Mouse (Mus musculus) hindbrain, embryonic 10.5 days (tissue): Measurements from ENCODE around the gene Zfp37. TPM values are rescaled to one million over a fixed set of nuclear protein-coding genes. Genes with fewer than 3 reads are reported as not detected.

Source experiments
- DNase-seq: peaks from one replicate; pipeline ENCODE4 v3.0.0-alpha.2; 2017; ENCODE audit warnings: low spot score
- H3K27ac ChIP-seq: fragments of 300-500 bp; sonication (generic); 2 replicates; pipeline ENCODE4 v1.5.1; 2016; ENCODE audit warnings: mild to moderate bottlenecking, moderate library complexity
- H3K27me3 ChIP-seq: fragments of 300-500 bp; sonication (generic); 2 replicates; pipeline ENCODE4 v1.6.1; 2016; ENCODE audit warnings: mild to moderate bottlenecking; ENCODE audit not compliant: poor library complexity, insufficient read depth, severe bottlenecking
- H3K36me3 ChIP-seq: fragments of 300-500 bp; sonication (generic); 2 replicates; pipeline ENCODE4 v1.6.1; 2016; ENCODE audit warnings: mild to moderate bottlenecking, moderate library complexity
- H3K4me1 ChIP-seq: fragments of 300-500 bp; sonication (generic); replicated peaks from 2 replicates; pipeline ENCODE4 v1.6.1; 2016; ENCODE audit warnings: mild to moderate bottlenecking
- H3K4me3 ChIP-seq: fragments of 300-500 bp; sonication (generic); 2 replicates; pipeline ENCODE4 v1.5.1; 2016; ENCODE audit warnings: mild to moderate bottlenecking, moderate library complexity
- H3K9me3 ChIP-seq: fragments of 300-500 bp; sonication (generic); 2 replicates; pipeline ENCODE4 v1.6.1; 2016; ENCODE audit warnings: mild to moderate bottlenecking, moderate library complexity
- WGBS: fragments of 180-500 bp; shearing (Covaris S2); methylation state at CpG from one replicate; pipeline ENCODE4 v1.1.7; 2016; 5-methylcytosine and 5-hydroxymethylcytosine counted together
- polyA plus RNA-seq: library from polyadenylated mRNA; unstranded; fragments of >200 nt; fragmentation: Nextera tagmentation; extraction: Ambion mirVana; gene quantifications from 2 replicates; pipeline ENCODE4 v1.2.1, GENCODE M21; 2016

Zfp37 gene
- polyA plus RNA-seq, 1 experiment from 2014 or later, result 19.9 TPM

DNA sequence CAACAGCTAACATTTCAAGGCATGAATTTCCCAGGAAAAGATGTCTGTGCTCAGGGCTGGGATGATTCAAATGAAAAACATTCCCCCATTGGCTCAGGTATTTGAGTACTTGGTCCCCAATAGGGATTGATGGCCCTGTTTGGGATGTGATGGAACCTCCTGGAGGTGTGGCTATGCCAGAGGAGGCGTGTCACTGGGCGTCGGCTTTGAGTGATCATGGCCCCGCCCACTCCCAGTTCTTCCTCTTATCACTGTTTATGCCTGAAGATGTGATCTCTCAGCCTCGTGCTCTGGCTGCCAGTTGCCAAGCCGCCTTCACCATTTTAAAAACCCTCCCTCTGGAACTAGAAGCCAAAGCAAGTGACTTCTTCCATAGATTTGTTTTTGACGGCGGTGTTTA is 23.7 kb upstream of the Zfp37 start:
- no peak for DNase-seq
- no peak overlapping the region for H3K4me3 ChIP-seq
- H3K27me3 ChIP-seq, result no peaks in the 10 kb centered on the region

DNA sequence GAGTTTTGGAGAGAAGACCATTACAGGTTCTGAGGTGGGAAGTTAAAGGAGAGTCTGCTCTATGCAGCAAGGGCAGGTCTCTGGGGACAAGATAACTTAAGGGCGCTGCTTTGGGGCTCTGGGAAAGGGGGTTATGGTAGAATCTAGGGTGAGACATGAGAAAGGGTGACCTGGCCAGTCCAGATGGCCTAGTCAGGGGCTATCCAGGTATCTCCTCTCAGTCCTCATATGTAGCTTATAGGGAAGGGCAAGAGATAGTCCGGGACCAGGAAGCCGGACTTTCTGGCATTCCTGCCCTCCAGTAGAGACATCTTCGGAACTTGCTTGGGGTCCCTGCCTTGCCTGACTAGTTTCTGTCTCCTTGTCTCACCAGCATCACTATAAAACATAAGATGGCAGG is 20.9 kb upstream of the Zfp37 start:
- H3K27me3 ChIP-seq, result no peaks in the 10 kb centered on the region
- H3K27ac ChIP-seq, result no peak overlapping the region
- no peaks in the 10 kb centered on the region for H3K36me3 ChIP-seq
- no peaks in the 10 kb centered on the region for H3K9me3 ChIP-seq
- no peak overlapping the region for H3K4me3 ChIP-seq
- no peak for DNase-seq
- 92% methylated on average over 4 of the region's 4 CpGs for WGBS
- peaks cover 3% of the 10 kb centered on the region; the same call in 1 of the 2 replicates for H3K4me1 ChIP-seq

More for the DNA sequence above, 23.7 kb upstream of the Zfp37 start:
- Histone ChIP-seq H3K27ac (no peak overlapping the region), H3K9me3 (no peaks in the 10 kb centered on the region), H3K36me3 (no peaks in the 10 kb centered on the region), H3K4me1 (peaks cover 3% of the 10 kb centered on the region; the same call in 1 of the 2 replicates)
- WGBS, result 69% methylated on average over 8 of the region's 8 CpGs

DNA sequence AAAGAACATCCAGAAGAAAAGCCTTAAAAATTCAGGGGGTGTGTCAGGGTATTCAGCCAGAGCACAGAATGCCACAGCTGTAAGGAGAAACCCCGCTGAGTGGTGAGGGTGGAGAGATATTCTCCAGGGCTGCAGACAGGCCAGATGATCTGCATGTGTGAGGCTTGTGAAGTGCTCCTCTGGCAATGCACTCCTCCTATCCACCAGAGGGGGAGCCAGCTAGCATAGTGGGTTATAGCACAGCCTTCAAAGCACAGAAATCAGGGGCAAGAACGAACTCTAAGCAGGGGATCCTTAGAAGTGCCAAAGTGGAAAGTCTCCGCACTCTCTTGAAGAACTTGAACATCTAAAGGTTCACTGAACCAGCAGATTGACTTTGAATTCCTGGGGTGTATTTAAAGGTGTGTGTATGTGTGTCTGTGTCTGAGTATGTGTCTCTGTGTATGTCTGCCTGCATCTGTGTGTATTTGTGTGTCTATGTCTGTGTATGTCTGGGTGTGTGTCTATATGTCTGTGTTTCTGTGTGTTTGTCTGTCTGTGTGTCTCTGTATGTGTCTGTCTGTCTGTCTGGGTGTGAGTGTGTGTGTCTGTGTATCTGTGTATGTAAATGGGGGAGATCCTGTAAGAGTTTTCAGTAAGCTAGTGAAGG is 20.2 kb upstream of the Zfp37 start:
- 41% methylated on average over 3 of the region's 3 CpGs for WGBS
- Histone ChIP-seq H3K27ac (no peak overlapping the region), H3K36me3 (no peaks in the 10 kb centered on the region), H3K9me3 (no peaks in the 10 kb centered on the region), H3K4me1 (peaks cover 3% of the 10 kb centered on the region; the same call in 1 of the 2 replicates), H3K27me3 (no peaks in the 10 kb centered on the region), H3K4me3 (no peak overlapping the region)
- peak; percentile 47 for DNase-seq

DNA sequence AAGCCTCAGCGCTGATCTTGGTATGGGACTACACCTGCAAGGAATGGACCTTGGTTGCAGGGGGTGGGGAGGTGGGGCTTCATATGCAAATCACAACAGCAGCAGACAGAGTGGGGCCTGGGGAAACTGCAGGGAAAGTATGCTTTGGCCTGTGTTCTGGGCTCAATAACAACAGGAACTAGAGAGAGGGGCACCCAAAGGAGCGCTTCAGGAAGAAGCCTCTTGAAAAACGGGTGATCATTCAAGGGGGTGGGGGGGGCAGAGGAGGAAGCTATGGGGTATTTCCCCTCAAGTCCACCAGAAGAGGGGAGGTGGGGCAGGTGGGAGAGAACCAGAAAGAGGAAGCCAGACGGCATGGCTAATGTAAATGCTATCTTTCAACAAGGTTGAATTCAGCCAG is 17.5 kb upstream of the Zfp37 start:
- no peaks in the 10 kb centered on the region for H3K36me3 ChIP-seq
- WGBS, result 42% methylated on average over 4 of the region's 4 CpGs
- no peaks in the 10 kb centered on the region for H3K9me3 ChIP-seq
- no peaks in the 10 kb centered on the region for H3K27me3 ChIP-seq
- H3K4me1 ChIP-seq, result peaks cover 3% of the 10 kb centered on the region; the same call in 1 of the 2 replicates
- no peak overlapping the region for H3K4me3 ChIP-seq
- H3K27ac ChIP-seq, result no peak overlapping the region
- no peak for DNase-seq

DNA sequence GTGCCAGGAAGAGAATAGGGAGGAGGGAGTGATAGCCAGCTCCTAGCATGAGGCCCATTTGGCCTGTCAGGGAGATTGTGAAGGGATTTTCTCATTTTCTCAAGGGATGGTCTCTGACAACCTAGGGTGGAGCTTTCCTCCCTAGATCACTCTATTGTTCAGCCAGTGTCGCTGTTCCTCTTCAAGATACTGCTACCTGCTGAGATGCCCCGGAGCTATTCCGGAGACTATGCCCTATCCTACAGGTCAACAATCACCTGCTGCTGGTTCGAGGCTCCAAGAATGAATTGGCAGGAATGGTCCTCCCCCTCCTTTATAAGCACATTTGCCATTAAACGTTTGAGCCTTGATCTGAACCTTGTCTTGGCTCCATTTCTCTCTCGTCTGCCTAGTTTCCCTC is 9.7 kb upstream of the Zfp37 start:
- no peaks in the 10 kb centered on the region for H3K9me3 ChIP-seq
- no peaks in the 10 kb centered on the region for H3K4me1 ChIP-seq
- no peak for DNase-seq
- no peak overlapping the region for H3K4me3 ChIP-seq
- no peaks in the 10 kb centered on the region for H3K36me3 ChIP-seq
- no peaks in the 10 kb centered on the region for H3K27me3 ChIP-seq
- no peak overlapping the region for H3K27ac ChIP-seq
- 61% methylated on average over 6 of the region's 6 CpGs for WGBS

DNA sequence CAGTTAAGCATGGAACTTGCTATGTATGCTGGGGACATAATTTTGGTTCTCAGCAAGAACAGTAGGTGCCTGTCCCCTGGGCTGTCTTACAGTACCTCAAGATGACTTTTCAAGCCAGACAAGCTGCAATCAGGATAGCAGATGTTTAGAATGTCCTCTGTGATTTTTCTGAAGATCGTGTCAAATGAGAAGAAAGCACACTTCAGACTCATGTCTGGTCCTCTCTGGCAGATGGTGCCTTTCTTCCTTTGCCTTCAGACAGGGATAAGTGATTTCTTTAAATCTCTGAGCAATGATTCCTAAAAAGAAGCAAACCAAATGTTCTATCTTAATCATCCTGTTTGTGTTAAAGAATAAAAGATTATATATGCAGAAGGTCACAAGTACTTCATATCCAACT is 694 bp downstream of the Zfp37 start:
- Histone ChIP-seq H3K9me3 (no peaks in the 10 kb centered on the region), H3K36me3 (no peaks in the 10 kb centered on the region), H3K27ac (no peak overlapping the region), H3K4me3 (no peak overlapping the region), H3K4me1 (no peaks in the 10 kb centered on the region), H3K27me3 (no peaks in the 10 kb centered on the region)
- no peak for DNase-seq
- WGBS, result 81% methylated on average over 1 of the region's 1 CpGs

DNA sequence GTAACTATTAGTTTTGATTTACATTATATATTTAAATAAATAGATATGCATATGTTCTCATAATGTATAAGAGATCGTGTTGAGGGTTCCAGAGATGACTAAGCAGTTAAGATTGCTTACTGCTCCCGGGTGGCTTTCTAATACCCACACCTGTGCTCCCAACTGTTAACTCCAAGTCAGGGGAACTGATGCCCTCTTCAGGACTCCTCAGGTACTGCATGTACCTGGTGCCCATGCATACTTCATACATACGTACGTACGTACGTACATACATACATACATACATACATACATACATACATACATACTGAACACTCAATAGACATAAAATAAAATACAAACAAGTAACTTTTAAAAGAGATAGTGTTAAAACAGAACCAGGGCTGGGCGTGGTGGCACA is 1.4 kb downstream of the Zfp37 start:
- H3K4me3 ChIP-seq, result no peak overlapping the region
- no peak for DNase-seq
- no peaks in the 10 kb centered on the region for H3K36me3 ChIP-seq
- no peaks in the 10 kb centered on the region for H3K9me3 ChIP-seq
- 85% methylated on average over 7 of the region's 7 CpGs for WGBS
- no peaks in the 10 kb centered on the region for H3K27me3 ChIP-seq
- H3K4me1 ChIP-seq, result no peaks in the 10 kb centered on the region
- no peak overlapping the region for H3K27ac ChIP-seq

DNA sequence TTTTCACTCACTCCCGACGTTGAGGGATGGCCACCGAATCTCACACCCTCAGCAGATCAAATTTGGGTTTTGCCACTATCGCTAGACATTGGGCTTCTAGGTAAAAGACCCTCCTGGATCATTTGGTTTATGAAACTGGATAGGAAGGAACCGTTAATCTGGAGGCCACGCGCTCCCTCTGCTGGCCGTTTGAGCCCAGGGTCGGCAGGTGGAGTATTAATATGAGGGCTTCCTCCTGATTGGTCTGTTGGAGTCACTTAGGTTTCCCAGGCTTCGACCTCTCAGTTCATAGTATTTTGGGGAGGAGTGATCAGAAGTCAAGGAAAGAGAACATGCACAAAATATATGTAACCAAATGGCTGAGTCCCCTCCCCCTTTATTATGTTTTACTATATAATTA is 2.5 kb downstream of the Zfp37 start:
- H3K4me3 ChIP-seq, result no peak overlapping the region
- H3K27ac ChIP-seq, result no peak overlapping the region
- 44% methylated on average over 10 of the region's 10 CpGs for WGBS
- no peaks in the 10 kb centered on the region for H3K9me3 ChIP-seq
- H3K27me3 ChIP-seq, result no peaks in the 10 kb centered on the region
- H3K36me3 ChIP-seq, result no peaks in the 10 kb centered on the region
- DNase-seq, result peak; percentile 38
- H3K4me1 ChIP-seq, result no peaks in the 10 kb centered on the region

DNA sequence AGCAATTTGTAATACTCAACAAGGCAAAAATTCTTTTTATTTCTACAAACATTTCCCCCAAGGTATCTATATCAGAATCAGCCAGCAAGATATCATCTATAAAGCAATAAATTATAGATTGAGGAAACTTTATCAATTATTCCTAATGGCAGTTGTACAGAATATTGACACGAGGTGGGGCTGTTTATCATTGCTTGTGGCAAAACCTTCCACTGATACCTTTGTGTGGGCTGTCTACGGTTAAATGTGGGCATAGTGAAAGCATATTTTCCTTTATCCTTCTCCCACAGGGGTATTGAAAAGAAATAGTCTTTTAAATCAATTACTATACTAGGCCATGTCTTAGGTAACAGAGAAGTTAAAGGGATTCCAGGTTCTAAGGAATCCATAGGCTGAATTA is 17.4 kb downstream of the Zfp37 start:
- Histone ChIP-seq H3K4me3 (no peak overlapping the region), H3K36me3 (no peaks in the 10 kb centered on the region), H3K9me3 (no peaks in the 10 kb centered on the region), H3K4me1 (peaks cover 8% of the 10 kb centered on the region), H3K27ac (no peak overlapping the region), H3K27me3 (no peaks in the 10 kb centered on the region)
- no peak for DNase-seq
- WGBS, result 83% methylated on average over 2 of the region's 2 CpGs

DNA sequence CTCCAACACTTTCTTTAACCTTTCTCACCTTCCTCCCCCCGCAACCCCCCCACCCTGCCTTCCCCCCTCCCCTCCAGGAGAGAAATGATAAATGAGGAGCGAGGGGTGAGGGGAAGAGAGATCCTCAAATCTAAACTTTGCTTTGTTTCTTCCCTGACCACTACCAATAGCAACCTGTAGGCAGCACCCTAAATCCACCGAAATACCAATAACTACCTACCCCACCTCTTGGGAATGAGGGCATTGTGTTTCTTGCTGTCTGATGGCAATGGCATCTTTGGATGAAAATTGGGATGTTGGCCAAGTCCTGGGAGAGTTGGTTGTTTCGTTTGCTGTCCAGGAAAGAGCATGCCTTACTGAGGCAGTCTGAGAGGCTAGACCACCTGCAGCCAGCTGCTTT is 20.8 kb downstream of the Zfp37 start:
- H3K4me3 ChIP-seq, result no peak overlapping the region
- no peak overlapping the region for H3K27ac ChIP-seq
- peaks cover 10% of the 10 kb centered on the region for H3K36me3 ChIP-seq
- DNase-seq, result no peak
- H3K27me3 ChIP-seq, result no peaks in the 10 kb centered on the region
- no peaks in the 10 kb centered on the region for H3K9me3 ChIP-seq
- peaks cover 15% of the 10 kb centered on the region for H3K4me1 ChIP-seq
- 38% methylated on average over 4 of the region's 4 CpGs for WGBS

DNA sequence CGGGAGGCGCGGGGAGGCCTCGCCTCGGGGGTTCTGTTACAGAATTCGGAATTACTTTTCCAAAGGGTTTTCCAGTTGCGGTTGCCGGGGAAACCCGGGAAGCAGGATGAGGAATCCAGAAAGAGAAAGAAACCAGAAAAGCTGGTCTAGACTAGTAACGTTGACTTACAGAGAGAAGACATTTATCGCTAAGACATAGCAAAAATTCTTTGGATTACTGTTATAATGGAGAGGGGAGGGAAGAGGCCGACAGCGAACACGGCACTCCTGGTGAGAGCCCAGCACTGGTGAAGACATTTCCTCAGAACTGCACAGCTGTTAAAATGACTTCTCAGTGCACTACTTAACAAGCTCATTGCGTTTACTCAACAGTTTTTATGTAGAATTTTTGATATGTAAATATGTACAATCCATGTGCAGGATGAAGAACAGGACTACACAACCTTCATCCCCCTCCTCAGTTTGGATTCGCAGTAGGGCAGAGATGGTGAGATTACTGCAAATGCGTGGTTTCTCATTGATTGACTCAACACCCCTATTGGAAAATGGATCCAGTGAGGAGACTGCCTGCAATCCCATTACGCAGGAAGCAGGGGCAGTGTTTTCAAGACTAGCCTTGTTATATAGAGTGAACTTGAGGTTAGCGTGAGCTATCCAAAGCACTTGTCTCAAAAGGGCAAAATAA is 22.0 kb downstream of the Zfp37 start:
- H3K27ac ChIP-seq, result peak overlapping the region; percentile 93
- H3K4me1 ChIP-seq, result peaks cover 15% of the 10 kb centered on the region
- H3K36me3 ChIP-seq, result peaks cover 22% of the 10 kb centered on the region
- WGBS, result 5% methylated on average over 19 of the region's 19 CpGs
- DNase-seq, result no peak
- peak overlapping the region; percentile 64 for H3K4me3 ChIP-seq
- no peaks in the 10 kb centered on the region for H3K9me3 ChIP-seq
- H3K27me3 ChIP-seq, result no peaks in the 10 kb centered on the region

DNA sequence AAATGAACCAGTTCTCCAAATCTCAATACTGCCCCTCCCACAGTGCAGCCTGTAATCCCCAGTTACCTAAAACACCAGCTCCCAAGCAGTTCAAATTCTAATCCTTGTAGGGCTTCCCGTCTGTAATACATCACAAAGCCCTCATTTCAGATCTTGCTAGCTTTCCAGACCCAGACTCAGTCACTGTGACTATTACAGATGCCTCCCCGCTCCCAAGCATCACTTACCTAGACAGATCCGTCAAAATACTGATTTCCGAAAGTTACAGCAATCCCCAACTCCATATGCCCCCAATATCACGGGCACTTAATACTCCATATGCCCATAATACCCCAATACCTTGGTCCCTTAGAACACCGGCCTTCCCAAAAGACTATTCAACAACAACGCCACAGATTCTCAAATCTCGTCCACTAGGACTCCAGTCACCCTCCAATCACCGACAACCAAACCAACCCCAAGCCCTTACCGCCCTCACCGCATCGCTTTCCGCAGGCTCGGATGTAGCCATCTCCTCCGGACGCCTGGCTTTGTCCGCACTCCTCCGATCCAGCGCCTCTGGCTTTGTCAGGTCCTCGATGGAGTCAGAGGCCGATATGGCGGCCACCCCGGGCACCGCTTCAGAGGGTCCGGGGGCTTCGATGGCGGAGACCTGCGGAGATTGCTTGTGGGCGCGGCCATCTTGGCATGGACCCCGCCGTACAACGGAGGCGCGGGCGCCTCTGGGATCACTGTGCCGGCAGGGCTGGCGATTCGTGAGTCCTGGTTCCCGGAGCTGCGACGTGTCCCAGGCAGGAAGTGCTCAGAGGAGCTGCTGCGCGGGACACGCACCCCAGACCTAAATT is 22.8 kb downstream of the Zfp37 start:
- 0 out of 2 replicates have a peak, but pooled peaks cover 3% of the 10 kb centered on the region for H3K9me3 ChIP-seq
- peak overlapping the region; percentile 64 for H3K4me3 ChIP-seq
- H3K4me1 ChIP-seq, result peaks cover 15% of the 10 kb centered on the region
- no peaks in the 10 kb centered on the region for H3K27me3 ChIP-seq
- under 1% methylated on average over 45 of the region's 45 CpGs for WGBS
- peak; percentile 93 for DNase-seq
- H3K27ac ChIP-seq, result peak overlapping the region; percentile 93
- peaks cover 29% of the 10 kb centered on the region for H3K36me3 ChIP-seq
